Mouse (Mus musculus) stomach, postnatal 0 days (tissue): ENCODE data around the gene Mmel1. TPM values are rescaled to one million over a fixed set of nuclear protein-coding genes. Genes with fewer than 3 reads are reported as not detected.

Source experiments
- ATAC-seq: fragments of 200-750 bp; cut with Nextera tagmentation; 2 replicates; pipeline ENCODE4 v1.8.0; 2017; ENCODE audit not compliant: low FRiP score, low TSS enrichment
- DNase-seq: peaks from one replicate; pipeline ENCODE4 v3.0.0-alpha.2; 2016; ENCODE audit warnings: low spot score
- H3K27ac ChIP-seq: fragments of 300-500 bp; sonication (generic); replicated peaks from 2 replicates; pipeline ENCODE4 v1.5.1; 2014; ENCODE audit warnings: mild to moderate bottlenecking, control low read depth
- H3K27me3 ChIP-seq: fragments of 300-500 bp; sonication (generic); 2 replicates; pipeline ENCODE4 v1.6.1; 2014; ENCODE audit warnings: low read length; ENCODE audit not compliant: control insufficient read depth, insufficient read depth
- H3K36me3 ChIP-seq: fragments of 300-500 bp; sonication (generic); 2 replicates; pipeline ENCODE4 v1.6.1; 2014; ENCODE audit warnings: low read length, mixed read lengths; ENCODE audit not compliant: control insufficient read depth, insufficient read depth
- H3K4me1 ChIP-seq: fragments of 300-500 bp; sonication (generic); replicated peaks from 2 replicates; pipeline ENCODE4 v1.6.1; 2014; ENCODE audit warnings: antibody characterized with exemption; ENCODE audit not compliant: control insufficient read depth, insufficient read depth
- H3K4me2 ChIP-seq: fragments of 300-500 bp; sonication (generic); replicated peaks from 2 replicates; pipeline ENCODE4 v1.6.1; 2014; ENCODE audit warnings: low read depth, mild to moderate bottlenecking, control low read depth, moderate library complexity
- H3K4me3 ChIP-seq: fragments of 300-500 bp; sonication (generic); 2 replicates; pipeline ENCODE4 v1.5.1; 2014; ENCODE audit warnings: low read depth, low read length, control low read depth
- H3K9ac ChIP-seq: fragments of 300-500 bp; sonication (generic); 2 replicates; pipeline ENCODE4 v1.6.1; 2014; ENCODE audit warnings: mild to moderate bottlenecking, low read length, control low read depth, mixed read lengths
- H3K9me3 ChIP-seq: fragments of 300-500 bp; sonication (generic); 2 replicates; pipeline ENCODE4 v1.6.1; 2016; ENCODE audit warnings: low read length; ENCODE audit not compliant: control insufficient read depth
- CTCF ChIP-seq: IDR thresholded peaks from 2 replicates; pipeline ENCODE4 v1.5.1; 2016; ENCODE audit warnings: antibody characterized with exemption, low read depth, mild to moderate bottlenecking, moderate library complexity
- EP300 ChIP-seq: optimal IDR thresholded peaks from 2 replicates; pipeline ENCODE3; 2016; ENCODE audit warnings: antibody characterized with exemption
- WGBS: fragments of 180-500 bp; shearing (Covaris S2); extraction: QIAGEN DNeasy Blood & Tissue Kit; methylation state at CpG from one replicate; pipeline ENCODE4 v1.1.7; 2014; 5-methylcytosine and 5-hydroxymethylcytosine counted together
- polyA plus RNA-seq: library from polyadenylated mRNA; unstranded; fragments of >200 nt; fragmentation: Nextera tagmentation; extraction: Ambion mirVana; gene quantifications from 2 replicates; pipeline ENCODE4 v1.2.1, GENCODE M21; 2015

The Mmel1 gene
- polyA plus RNA-seq, 1 experiment from 2014 or later, result not detected

- Histone ChIP-seq H3K27me3 (no peaks in the 10 kb centered on the region), H3K4me2 (no peak overlapping the region), H3K9ac (no peak overlapping the region), H3K9me3 (no peaks in the 10 kb centered on the region), H3K36me3 (no peaks in the 10 kb centered on the region), H3K27ac (no peak overlapping the region), H3K4me1 (no peaks in the 10 kb centered on the region), H3K4me3 (no peak overlapping the region)
- DNase-seq (no peak), ATAC-seq (no peak)
- TF ChIP-seq EP300 (no peak), CTCF (no peak)
- whole genome bisulfite sequencing, result 76% methylated on average over 6 of the region's 6 CpGs
Measured at GRCm38 (mm10) chr4:154867257-154867656, 2.1 kb upstream of the Mmel1 start.

- TF ChIP-seq CTCF, result no peak
- TF ChIP-seq EP300, result no peak
- no peak overlapping the region for H3K4me2 ChIP-seq
- DNase-seq (no peak), ATAC-seq (no peak)
- 72% methylated on average over 4 of the region's 4 CpGs for WGBS
- no peak overlapping the region for H3K9ac ChIP-seq
- H3K27me3 ChIP-seq, result no peaks in the 10 kb centered on the region
- H3K4me3 ChIP-seq, result no peak overlapping the region
- no peaks in the 10 kb centered on the region for H3K9me3 ChIP-seq
- H3K36me3 ChIP-seq, result no peaks in the 10 kb centered on the region
- no peak overlapping the region for H3K27ac ChIP-seq
- H3K4me1 ChIP-seq, result no peaks in the 10 kb centered on the region
Measured at GRCm38 (mm10) chr4:154870721-154871120, 1.3 kb downstream of the Mmel1 start.

- H3K27me3 ChIP-seq, result no peaks in the 10 kb centered on the region
- H3K36me3 ChIP-seq, result no peaks in the 10 kb centered on the region
- no peaks in the 10 kb centered on the region for H3K4me1 ChIP-seq
- no peak overlapping the region for H3K27ac ChIP-seq
- WGBS, result 7% methylated on average over 13 of the region's 13 CpGs
- ATAC-seq (peak; percentile 28; the same call in 1 of the 2 replicates), DNase-seq (peak; percentile 34)
- H3K4me3 ChIP-seq, result no peak overlapping the region
- no peak overlapping the region for H3K9ac ChIP-seq
- no peak overlapping the region for H3K4me2 ChIP-seq
- peak; percentile 38; the same call in 1 of the 2 replicates for TF ChIP-seq CTCF
- no peak for TF ChIP-seq EP300
- H3K9me3 ChIP-seq, result no peaks in the 10 kb centered on the region
Measured at GRCm38 (mm10) chr4:154871757-154872251, 2.4 kb downstream of the Mmel1 start.

- ATAC-seq, result no peak
- no peaks in the 10 kb centered on the region for H3K36me3 ChIP-seq
- H3K4me2 ChIP-seq, result no peak overlapping the region
- no peak for DNase-seq
- no peak overlapping the region for H3K27ac ChIP-seq
- no peak overlapping the region for H3K9ac ChIP-seq
- no peaks in the 10 kb centered on the region for H3K9me3 ChIP-seq
- 70% methylated on average over 6 of the region's 6 CpGs for WGBS
- TF ChIP-seq CTCF, result no peak
- no peak for TF ChIP-seq EP300
- H3K27me3 ChIP-seq, result no peaks in the 10 kb centered on the region
- H3K4me1 ChIP-seq, result no peaks in the 10 kb centered on the region
- H3K4me3 ChIP-seq, result no peak overlapping the region
Measured at GRCm38 (mm10) chr4:154873186-154873585, 3.8 kb downstream of the Mmel1 start.

- H3K9me3 ChIP-seq, result no peaks in the 10 kb centered on the region
- H3K36me3 ChIP-seq, result no peaks in the 10 kb centered on the region
- ATAC-seq, result peak; percentile 96
- peak overlapping the region; percentile 31; the same call in 1 of the 2 replicates for H3K9ac ChIP-seq
- peak overlapping the region; percentile 44 for H3K4me2 ChIP-seq
- H3K4me1 ChIP-seq, result no peaks in the 10 kb centered on the region
- DNase-seq, result peak; percentile 97
- peak; percentile 96 for TF ChIP-seq CTCF
- no peak for TF ChIP-seq EP300
- H3K27me3 ChIP-seq, result no peaks in the 10 kb centered on the region
- 8% methylated on average over 18 of the region's 18 CpGs for WGBS
- peak overlapping the region; percentile 27; the same call in 1 of the 2 replicates for H3K4me3 ChIP-seq
- peak overlapping the region; percentile 76 for H3K27ac ChIP-seq
Measured at GRCm38 (mm10) chr4:154877864-154878548, 8.6 kb downstream of the Mmel1 start.

GRCm38 (mm10) chr4:154880730-154881129, 11.3 kb downstream of the Mmel1 start:
- Histone ChIP-seq H3K4me3 (no peak overlapping the region), H3K36me3 (no peaks in the 10 kb centered on the region), H3K9ac (no peak overlapping the region), H3K4me2 (no peak overlapping the region), H3K27me3 (no peaks in the 10 kb centered on the region), H3K9me3 (no peaks in the 10 kb centered on the region), H3K27ac (no peak overlapping the region), H3K4me1 (no peaks in the 10 kb centered on the region)
- 79% methylated on average over 6 of the region's 6 CpGs for WGBS
- no peak for ATAC-seq
- no peak for TF ChIP-seq CTCF
- TF ChIP-seq EP300, result no peak
- no peak for DNase-seq
